Mouse (Mus musculus) kidney, adult 8-10 months (tissue): ENCODE data around the gene Mgat4b.
A peak's percentile ranks its signal among the peaks of the same experiment; 100 is the strongest.
"Not testable (repeated sequence)": the region's sequence is repeated elsewhere in the genome, so short reads cannot be mapped to it uniquely, and the experiment has no call there.

Experiments used
- DNase-seq, 2 experiments: peaks; one replicate each; pipeline ENCODE4 v3.0.0; 2022

The Mgat4b gene

DNA sequence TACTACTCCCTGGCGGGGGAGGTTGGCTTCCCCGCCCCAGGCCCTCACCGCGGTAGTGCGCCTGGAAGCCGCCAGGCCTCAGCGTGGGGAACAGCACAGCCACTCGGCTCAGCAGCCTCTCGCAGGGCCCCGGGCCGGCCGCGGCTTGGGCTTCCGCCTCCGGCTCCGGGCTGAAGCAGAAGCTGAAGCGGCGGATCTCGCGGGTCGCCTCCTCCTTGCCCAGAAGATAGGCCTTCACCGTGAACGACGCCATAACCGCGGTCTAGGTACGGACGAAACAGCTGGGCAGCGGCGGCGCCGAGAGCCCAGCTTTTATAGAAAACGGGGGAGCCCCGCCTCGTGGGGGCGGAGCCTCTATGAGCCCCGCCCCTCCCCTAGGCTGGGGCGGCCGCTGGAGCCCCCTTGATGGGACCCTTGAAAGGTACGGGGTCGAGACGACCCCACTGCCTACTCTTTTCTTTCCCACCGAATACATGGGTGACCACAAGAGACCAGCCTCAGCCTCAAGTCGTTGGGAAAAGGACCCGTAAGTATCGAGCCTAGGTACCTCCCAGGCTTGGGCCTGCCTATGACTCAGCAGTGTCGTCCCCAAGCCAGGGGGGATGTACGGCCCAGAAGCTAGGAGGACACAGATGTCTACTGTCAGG, at the start of gene Mgat4b, which contains the start of gene Sqstm1:
Gene Mgat4b, plus strand, starts transcription at position 386 of the 647 bp plus-strand sequence.
Gene Sqstm1, minus strand, starts transcription at position 323 of the 647 bp plus-strand sequence.
- DNase-seq, result peak; percentile 70 to 83

DNA sequence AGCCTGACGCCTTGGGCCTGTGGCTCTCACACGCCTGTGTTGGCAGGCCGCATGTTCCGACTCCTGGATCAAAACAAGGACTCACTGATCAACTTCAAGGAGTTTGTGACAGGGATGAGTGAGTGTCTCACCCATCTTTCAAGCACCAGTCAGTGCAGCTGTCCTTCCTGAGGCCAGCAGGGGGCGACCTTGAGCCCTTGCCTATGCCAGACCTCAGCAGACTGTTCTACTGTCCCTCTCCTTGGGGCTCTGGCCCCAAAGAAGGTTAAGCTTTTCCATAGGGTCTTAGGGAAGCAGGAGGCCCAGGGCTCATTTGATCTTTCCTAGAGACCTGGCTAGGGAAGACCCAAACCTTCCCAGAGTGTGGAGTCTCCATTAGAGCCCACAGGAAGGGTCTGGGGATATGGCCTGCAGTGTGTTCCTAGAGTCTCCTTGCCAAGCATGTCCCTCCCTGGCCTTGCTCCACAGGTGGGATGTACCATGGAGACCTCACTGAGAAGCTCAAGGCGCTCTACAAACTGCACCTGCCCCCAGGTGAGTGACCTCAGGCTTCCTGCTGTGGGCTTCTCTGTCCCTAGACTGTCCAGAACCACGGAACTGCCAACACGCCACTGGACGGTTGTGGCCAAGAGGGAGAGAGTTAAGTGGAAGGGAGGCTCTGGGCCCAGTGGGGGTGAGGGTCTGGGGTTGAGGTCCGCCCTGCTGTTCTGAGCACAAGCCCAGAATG, 48.9 kb upstream of the Mgat4b start:
- DNase-seq, result peak; percentile 44 to 69

DNA sequence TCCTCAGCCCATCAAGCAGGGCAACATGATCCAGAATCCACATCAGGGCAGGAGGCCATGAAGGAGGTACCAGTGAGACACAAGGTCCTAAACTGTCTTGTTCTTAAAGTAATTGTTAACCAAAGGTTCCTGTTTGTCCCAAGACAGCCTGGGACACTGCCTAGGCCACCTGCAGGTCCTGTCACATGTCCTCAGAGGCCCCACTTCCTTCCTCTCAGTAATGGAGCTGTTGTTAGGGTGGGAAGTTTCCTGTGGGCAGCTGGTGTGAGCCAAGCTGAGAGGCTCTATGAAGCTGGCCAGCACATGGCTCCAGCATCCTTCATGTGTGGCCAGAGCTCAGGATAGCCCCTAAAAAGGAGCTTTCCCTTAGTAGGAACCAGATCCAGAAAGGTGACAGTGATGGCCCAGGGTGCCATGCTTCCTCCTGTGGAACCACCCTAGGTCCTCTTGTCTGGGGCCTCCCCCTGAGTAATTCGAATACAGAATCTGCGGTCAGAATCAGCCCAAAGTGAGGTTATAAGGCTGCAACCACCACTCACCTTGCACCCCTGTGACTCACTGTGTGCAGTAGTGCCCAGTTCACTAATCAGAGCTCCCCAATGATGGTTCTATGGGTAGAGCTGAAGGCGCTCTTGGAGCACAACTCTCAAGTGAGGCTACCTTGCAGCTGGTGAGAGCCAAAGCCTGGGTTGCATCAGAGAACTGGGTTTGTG, 48.2 kb upstream of the Mgat4b start:
- no peak for DNase-seq

DNA sequence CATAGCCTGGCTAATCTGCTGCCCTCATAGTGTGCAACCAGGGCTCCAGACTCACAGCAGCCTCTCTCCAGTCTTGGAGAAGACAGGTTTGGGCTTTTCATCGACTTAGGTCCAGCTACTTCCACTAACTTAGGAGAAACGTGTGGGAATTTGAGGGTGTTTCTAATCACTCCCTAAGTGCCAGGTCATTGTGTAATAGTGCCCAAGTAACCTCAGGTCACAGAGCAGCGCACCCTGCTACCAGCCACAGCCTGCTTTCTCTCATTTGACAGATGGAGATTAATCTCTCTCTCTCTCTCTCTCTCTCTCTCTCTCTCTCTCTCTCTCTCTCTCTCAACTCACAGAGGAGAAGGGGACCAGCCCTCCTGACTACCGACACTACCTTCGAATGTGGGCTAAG, 42.3 kb upstream of the Mgat4b start:
- no peak for DNase-seq

GRCm38 (mm10) chr11:50174111-50174729, 36.5 kb upstream of the Mgat4b start, which contains the start of gene Mrnip:
Gene Mrnip, plus strand, starts transcription at chr11:50174444.
- not testable (repeated sequence) for DNase-seq

- DNase-seq, result peak; percentile 98 to 99
Observed at GRCm38 (mm10) chr11:50174730-50175187, 35.9 kb upstream of the Mgat4b start.

- peak; percentile 81 for DNase-seq
Observed at GRCm38 (mm10) chr11:50176351-50176750, 34.3 kb upstream of the Mgat4b start.

- DNase-seq, result no peak
Observed at GRCm38 (mm10) chr11:50177111-50177510, 33.6 kb upstream of the Mgat4b start.

- DNase-seq, result no peak
Observed at GRCm38 (mm10) chr11:50178532-50179488, 31.9 kb upstream of the Mgat4b start.

GRCm38 (mm10) chr11:50180478-50181231, 30.0 kb upstream of the Mgat4b start:
- no peak for DNase-seq

DNA sequence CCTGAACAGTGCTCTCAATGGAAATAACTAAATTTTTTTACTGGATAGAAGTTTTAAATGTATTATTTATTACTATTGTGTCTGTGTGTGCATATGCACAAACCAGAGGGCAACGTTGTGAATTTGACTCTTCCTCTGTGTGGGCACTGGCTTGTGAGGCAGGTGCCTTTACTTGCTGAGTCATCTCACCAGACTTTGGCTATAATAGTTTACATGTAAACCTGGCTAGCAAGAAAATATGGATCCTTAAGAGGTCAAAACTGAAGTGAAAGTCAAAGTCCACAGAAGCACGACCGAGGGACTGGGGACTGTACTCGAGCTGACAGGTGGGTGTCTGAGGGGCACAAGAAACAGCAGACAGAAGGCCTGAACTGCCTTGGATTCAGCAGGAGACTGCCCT, 28.0 kb upstream of the Mgat4b start:
- DNase-seq, result no peak

DNA sequence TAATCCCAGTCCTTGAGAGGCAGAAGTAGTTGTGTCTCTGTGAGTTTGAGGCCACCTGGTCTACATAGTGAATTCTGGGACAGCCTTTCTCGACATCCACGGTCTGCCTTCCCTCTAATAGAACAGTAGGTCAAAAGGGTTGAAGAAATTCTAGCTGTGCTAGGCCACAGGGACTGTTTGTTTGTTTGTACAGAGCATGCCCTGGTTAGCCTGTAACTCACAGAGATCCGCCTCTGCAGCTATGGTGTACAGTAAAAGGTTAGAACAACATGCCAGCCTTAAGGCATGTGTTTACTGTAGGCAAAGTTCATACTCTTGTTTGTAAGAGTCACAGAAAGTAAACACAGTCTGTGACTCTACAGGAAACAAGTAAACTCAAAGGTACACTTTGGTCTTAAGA, 25.9 kb upstream of the Mgat4b start:
- DNase-seq, result peak in 1 of 2 experiments; percentile 42

DNA sequence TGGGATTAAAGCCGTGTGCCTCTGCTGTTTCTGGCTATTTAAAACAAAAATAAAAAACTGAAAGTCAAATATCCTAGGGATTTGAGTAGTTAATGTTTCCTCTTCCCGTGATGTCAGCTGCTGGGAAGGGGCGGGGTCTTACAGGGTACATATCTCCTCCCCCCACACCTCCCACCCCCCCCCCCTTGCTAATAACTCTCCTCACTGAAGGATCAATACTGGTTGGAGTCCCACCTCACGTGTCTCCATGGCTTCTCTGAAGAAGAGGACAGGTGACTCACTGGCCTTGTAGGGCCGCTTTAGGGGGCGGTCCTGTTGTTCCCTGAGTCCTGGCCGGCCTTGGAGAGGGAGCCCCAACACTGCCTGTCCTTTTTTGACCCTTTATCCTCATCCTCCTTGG, 22.0 kb upstream of the Mgat4b start:
- DNase-seq, result no peak

- peak in 1 of 2 experiments; percentile 35 for DNase-seq
Observed at GRCm38 (mm10) chr11:50190362-50190761, 20.3 kb upstream of the Mgat4b start.

- no peak for DNase-seq
Observed at GRCm38 (mm10) chr11:50192278-50192677, 18.4 kb upstream of the Mgat4b start.

GRCm38 (mm10) chr11:50194070-50194469, 16.6 kb upstream of the Mgat4b start:
- DNase-seq, result no peak

DNA sequence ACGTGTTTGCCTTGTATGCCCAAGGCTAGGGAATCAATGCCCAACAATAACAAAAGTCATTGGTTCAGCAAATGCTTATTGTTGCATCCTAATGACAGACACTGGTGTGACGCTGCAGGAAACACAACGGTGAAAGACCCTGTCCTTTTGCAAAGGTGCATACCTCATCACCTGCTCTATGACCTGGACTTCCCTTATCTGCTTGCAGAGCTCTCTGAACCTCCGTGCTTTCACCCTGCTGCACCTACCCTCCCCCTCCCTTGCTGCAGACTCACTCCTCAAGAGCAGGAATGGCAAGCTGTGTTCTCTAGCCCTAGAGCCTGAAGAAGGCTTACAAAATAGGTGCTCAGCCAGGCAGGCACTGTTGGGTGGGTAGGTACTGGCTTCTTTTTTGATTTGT, 15.9 kb upstream of the Mgat4b start:
- no peak for DNase-seq

DNA sequence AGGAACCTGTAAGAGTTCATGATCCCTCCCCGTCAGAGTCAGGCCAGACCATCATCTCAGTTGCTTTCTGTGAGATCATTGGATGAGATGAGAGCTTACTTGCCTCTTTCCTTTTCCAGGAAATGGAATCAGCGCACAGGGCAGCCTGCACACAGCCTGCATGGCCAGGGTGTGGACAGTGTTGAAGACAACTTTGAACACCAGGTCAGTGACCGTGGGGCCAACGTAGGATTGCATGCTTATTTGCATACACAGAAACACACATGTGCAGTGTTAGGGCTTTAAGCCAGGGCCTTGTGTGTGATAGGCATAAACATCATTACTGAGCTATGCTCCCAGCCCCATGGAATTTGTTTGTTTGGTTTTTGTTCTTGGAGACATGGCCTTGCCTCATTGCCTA, 13.2 kb upstream of the Mgat4b start:
- no peak for DNase-seq

DNA sequence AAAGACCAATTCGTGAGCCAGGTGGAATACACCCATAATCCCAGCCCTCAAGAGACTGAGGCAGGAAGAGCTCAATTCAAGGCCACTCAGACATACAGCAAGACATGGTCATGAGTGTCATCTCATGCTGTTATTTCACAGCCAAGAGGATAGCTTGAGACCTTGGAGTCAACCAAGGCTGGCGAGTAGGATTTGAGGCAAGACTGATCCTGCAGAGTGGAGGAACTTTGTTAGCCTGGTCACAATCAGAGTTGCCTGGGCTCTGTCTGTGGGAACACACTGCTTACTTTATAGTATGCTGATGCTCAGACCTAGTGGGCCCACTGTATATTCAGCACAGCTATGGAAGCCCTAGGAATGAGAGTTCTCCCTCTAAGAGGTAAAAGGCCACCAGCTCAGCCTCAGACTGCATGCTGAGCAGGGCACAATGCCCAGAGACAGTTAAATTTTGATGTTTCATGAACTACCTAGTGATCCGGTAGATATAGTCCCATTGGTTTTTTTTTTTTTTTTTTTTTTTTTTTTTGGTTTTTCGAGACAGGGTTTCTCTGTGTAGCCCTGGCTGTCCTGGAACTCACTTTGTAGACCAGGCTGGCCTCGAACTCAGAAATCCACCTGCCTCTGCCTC, 12.4 kb upstream of the Mgat4b start:
- DNase-seq, result no peak

- DNase-seq, result no peak
Observed at GRCm38 (mm10) chr11:50198916-50199315, 11.8 kb upstream of the Mgat4b start.

DNA sequence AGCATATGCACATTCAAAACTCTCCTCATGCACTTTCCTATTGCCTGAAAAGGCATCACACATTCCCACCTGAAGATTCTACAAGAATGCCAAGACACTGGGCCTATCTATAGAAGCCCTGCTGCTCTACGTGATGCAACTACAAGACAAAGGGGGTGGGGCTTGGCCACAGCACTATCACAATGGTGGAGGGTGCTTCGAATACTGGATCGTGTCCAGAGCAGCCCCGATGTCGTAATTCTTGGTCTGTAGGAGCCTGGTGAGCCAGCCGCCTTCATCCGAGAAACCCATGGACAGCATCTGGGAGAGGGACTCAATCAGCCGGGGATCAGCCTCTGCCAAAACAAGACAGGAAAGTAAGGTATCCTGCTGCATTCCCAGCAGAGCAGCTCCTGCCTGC, 10.1 kb upstream of the Mgat4b start:
- no peak for DNase-seq
